Mouse (Mus musculus): ENCODE measurements around the gene Has1.

The Has1 gene

DNA sequence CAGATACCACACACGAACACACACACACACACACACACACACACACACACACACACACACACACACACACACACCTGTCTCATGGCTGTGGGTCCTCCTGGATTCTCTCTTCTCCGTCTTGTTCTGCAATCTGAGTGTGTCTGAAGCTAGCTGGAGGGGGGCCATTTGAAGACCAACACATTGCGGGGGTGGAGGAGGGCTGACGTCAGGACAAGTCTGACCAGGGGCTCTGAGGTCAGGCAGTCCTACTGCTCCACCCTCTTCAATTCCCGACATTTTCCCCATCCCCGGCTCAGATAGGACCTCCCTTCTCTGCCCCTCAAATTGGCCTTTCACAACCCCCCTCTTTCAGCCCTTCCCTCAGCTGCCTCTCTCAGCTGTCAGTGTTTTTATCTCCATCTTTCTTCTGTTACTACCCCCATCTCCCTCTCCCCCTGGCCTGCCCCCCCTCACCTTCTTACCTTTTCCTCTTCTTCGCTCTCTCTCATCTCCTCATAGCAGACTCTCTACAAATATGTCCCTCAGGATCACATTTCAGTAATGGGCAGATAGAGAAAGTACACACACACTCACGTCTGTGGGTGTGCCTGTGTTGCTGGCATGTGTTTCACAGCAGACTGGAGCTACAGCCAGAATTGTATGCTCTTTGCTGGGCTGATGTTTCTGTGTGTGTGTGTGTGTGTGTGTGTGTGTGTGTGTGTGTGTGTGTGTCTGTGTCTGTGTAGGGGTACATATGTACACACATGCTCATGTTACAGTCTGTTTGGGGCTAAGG, at the start of gene Has1:
Gene Has1 (minus strand): TSS at position 142 of the 775 bp plus-strand sequence.
- no peak for DNase-seq (ENCODE audit: low read depth, low spot score)

DNA sequence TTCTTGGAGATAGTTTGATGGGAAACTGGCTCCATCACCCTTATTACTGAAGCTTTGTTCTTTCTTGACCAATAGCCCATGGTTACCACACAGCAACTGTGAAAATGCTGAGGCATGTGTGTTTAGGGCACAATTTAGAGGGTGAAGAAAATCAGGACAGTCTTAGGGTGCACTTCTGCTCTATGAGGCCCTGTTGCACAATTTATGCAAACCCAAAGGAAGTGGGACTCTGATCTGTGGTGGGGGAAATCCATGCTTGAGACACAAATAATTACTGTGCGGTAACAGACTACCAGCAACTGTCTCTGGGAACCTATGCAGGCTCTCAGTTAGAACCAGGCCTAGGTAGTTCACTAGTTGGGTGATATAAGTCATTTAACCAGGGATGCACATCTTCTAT, 45.8 kb upstream of the Has1 start:
- DNase-seq (ENCODE audit: low read depth, low spot score), result no peak

DNA sequence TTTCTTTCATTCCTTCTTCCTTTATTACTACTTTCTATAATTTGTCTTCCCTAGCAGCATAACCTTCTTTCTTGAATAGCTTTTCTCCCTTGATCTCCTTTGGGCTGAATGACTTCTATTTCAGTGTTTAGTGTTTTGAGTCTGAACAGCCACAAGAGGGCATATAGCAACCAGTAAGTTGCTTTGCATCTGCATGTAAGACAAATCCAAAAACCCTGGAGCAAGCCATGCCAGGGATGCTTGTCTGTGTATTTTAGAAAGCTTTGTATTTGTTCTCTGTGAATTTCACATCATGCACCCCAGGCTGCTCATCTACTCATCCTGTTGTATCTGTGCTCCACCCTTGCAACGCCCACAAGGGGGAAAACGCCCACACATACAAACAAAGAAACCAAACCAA, 44.3 kb upstream of the Has1 start:
- peak; percentile 55 for DNase-seq (ENCODE audit: low read depth, low spot score)

DNA sequence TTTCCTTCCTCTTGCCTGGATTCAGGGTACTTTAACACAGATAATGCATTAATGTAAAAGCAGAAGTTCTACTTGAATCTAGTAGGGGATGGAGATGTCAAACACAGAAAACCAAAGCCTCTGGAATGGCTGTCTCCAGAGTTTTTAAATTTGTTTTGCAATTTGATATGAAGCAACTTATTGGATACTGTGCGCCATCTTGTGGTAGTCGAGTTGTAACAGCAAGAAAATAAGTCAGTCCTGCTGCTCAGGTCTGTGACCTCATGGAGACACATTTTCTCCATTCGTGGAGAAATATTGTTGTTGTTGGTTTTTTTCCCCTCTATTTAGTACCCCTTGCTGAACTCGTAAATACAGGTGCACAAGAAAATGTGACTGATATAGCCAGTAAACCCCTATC, 41.0 kb upstream of the Has1 start:
- DNase-seq (ENCODE audit: low read depth, low spot score), result peak; percentile 77

DNA sequence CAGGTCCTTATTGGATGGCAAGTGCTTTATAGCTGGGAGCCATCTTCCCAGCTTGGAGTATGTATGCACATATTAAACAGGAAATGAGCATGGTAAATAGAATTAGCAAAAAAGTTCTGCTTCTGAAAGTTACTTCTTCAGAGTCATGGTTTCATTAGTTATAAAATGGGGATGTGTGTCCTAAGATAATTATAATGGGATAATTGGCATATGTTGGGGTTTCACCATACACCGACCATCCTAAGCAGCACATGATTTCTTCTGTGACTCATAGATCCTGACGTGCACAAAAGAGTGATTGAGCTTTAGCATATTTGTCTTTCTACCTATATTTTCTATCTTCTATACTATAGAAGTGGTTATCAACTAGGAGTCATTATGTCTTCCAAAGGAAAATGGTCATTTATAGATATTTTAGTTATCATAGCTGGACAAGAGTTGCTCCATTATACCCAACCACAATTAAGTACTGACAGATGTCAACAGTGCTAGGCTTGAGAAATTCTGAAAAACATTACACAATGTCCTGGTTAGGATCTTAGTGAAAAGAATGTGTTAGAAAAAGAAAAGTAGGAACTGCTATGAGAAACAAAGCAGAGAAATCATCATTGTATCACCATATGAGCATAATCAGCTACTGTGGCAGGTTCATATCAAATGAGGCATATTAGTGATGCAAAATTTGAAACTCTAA, 34.9 kb upstream of the Has1 start:
- DNase-seq (ENCODE audit: low read depth, low spot score), result no peak

DNA sequence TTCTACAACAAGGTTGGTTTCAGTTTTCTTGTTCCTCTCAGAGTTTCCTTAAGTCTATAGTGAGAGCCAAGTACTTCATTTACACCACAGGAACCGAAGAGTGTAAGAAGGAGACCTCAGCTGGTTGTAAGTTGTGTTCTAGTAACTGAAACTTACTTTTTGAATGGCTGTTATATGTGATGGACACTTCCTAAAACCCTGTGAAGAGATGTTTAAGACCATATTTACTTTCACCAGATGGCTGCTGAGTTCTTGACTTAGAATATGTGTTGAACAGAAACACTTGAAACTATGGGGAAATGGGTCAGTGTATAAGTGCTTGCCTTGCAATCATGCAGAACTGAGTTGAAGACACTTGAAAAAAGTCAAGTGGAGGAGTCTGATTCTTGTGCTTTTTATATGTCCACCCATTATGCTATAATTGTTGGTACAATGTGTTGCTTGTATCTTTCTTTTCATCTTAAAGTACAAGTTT, 32.8 kb upstream of the Has1 start, which contains the start of the genes Fpr2 and Fpr3:
Gene Fpr2 (plus strand): TSS at position 51 of the 475 bp plus-strand sequence.
Gene Fpr3 (plus strand): TSS at position 79 of the 475 bp plus-strand sequence.
- DNase-seq (ENCODE audit: low read depth, low spot score), result peak; percentile 3

DNA sequence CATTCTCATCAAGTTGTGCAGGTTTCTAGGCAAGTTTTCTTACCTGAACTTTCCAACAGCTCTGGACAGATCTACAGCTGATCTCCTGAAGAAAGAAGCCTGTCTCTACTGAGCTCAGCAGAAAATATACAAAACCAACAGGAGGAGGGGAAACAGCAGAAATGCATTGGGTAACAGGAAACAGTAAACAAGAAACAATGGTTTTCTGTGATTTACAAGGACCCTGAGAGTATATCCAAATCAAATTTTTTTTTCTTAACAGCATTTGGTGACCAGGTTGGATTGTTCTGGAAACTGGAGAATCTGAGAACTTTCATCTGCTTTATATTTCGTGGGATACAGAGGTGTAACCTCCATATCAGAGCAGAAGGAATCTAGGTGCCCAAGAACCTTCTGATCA, 28.8 kb upstream of the Has1 start, which contains the start of gene Fpr1:
Gene Fpr1 (minus strand): TSS at position 101 of the 400 bp plus-strand sequence.
- DNase-seq (ENCODE audit: low read depth, low spot score), result no peak

DNA sequence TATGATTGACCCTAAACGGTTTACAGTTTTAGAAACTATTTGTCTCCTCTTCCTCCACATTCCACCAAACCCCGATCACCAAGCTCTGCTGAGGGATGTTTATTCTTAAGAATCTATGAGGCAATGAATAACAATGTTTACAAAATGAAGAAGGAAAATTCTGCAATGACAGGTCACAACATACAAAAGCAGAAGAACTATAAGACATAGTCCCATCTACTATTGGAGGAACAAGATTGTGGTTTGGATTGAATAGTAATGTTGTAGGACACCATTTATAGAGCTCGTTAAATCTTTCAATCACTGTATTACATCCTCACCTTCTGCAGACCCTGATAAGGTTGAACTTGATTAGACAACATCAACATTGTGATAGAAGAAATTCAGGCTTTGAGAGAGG, 27.7 kb upstream of the Has1 start:
- DNase-seq (ENCODE audit: low read depth, low spot score), result no peak

DNA sequence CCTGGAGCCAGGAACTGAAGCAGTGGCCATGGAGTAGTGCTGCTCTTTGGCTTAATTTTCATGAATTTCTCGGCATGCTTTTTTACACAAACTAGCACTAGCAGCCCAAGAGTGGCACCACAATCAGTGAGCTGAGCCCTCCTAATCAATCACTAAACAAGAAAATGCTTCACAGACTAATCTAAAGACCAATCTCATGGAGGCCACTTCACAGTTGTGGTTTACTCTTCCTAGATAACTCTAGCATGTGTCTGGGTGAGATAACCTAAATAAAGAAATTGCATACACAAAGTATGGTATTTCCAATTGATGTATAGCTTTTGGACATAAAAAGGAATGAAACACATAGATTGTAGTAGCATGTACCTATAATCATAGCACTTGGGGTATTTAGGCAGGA, 24.3 kb upstream of the Has1 start:
- no peak for DNase-seq (ENCODE audit: low read depth, low spot score)

DNA sequence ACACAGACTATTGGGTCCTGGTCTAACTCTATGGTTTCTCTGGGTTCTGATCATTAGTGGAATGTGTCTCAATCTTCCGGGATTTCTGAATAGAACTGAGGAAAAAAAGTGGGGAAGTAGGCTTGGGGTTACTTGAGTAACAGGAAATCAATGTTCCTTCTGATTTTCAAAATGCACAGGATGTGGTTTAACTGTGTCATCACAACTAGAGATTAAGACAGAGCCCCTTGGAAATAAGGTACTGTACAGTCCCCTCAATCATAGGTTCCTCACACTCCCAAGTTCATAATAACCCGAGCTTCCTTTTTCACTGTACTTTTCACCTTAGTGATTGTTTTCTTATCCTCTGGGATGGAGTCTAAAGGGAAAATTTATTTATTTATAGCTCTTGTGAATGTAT, 16.7 kb upstream of the Has1 start:
- DNase-seq (ENCODE audit: low read depth, low spot score), result no peak

DNA sequence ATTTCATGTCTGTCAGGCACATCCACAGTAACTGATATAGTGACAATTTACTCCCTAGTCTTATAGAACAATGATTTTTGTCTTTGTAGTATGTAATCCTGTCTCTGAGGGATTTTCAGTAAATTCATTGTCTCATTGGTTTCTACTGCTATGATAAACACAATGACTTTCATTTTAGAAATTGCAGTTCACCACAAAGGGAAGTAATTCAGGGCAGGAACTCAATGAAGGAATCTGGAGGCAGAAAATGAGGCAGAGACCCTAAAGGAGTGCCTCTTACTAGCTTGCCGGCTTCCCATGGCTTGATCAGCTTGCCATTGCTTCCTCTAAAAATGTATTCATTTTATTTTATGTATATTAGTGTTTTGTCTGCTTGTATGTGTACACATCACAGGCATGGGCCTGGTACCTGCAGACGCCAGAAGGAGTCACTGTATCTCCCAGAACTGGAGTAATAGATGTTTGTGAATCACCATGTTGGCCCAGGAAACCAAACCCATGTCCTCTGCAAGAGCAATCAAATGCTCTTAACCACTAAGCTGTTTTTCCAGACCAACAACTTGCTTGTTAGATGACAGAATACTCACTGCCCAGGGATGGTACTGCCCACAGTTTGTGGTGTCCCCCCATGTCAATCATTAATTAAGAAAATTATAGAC, 16.0 kb upstream of the Has1 start:
- DNase-seq (ENCODE audit: low read depth, low spot score), result no peak

DNA sequence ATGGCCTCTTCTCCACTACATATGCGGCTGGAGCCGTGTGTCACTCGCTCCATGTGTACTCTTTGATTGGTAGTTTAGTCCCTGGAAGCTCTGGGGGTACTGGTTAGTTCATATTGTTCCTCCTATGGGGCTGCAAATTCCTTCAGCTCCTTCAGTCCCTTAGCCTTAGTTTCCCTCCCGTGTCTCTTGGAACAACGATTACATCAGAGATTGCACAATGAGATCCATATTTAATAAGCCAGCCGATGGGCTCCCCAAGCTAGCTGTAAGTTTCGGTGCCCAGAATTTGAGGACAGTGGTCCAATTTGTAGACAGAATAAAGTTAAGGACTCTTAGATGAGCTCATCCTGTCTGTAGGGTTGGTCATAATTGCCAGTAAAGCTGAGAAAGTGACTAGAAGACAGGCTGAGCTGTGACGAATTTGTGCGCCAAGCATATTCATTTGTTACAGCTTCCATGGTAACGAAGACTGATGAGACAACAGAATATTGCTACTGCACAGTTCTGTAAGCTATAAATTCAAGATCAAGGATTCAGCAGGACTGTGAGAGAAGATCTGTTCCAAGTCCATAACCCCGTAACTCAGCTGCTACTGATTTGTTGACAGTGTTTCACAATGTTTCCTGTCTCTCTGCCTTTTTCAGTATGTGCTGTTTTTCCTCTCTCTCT, 11.9 kb upstream of the Has1 start:
- DNase-seq (ENCODE audit: low read depth, low spot score), result peak; percentile 48

DNA sequence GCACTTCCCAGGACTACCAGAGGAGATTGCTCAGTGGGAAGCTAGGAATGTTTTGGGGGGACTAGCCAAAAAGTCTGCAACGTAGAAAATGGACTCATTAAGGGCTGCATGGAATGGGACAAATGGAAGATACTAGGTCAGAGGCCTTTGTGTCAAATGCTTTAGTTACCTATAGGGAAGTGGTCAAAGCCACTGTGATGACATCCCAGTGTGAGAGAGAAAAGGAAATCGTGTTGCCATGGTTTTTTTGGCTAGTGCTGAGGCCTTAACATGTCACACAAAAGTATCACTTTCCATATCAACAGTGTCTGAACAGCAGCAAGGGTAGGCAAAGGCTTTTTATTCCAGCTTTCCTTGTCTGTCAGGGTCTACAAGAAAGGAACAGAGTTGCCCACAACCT, 10.2 kb upstream of the Has1 start:
- DNase-seq (ENCODE audit: low read depth, low spot score), result no peak

DNA sequence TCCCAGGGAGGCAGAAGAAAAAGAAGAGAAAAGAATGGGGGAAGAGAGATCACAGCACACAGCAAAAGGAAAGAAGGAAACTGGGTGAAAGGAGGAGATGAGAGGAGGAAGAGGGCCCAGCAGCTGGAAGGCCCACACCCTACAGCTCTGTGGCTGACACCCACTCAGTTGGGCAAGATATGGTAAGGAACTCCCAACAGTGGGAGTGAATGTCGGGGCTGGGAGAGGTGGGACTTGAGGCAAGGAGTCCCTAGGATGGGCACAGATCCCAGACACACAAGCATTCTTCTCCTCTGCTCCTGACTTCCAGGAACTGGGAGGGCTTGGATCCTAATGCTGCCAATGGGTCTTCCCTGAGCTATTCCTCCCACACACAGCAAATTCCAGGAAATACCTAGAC, 7.4 kb upstream of the Has1 start:
- DNase-seq (ENCODE audit: low read depth, low spot score), result no peak

DNA sequence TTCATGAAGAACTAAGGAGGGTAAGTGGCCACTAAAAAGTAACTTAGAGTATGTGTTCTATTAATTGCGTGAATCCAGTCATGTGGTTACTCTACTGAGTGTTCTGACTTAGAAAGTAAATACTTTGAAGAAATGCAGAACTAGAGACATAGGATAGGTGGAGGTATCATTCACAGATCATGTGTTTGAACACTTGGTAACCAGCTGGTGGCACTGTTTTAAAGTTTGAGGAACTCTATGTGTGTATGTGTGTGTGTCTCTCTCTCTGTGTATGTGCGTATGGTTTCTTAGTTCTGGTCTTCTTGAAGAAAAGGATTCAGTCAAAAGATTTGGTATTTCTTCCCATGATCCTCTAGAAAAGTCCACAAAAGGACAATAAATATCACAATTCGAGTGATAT, 5.1 kb upstream of the Has1 start:
- no peak for DNase-seq (ENCODE audit: low read depth, low spot score)

DNA sequence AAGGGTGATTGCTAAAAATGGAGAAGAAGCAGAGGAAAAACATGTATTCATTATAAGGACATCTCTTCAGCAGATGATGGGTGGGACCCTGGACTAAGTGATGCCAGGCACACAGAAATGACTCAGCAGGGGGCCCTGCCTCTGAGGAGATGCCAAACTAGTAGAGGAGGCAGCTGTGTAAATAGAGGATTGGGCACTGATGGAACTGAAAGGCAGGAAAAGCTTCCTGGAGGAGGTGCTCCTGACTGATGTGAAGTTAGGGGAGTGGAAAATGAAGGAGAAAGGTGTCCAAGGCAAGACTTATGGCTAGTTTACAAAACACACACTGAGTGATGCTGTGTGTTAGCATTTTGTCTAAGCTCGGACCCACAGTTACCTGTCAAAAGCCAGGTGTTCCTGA, 2.4 kb upstream of the Has1 start:
- DNase-seq (ENCODE audit: low read depth, low spot score), result no peak

DNA sequence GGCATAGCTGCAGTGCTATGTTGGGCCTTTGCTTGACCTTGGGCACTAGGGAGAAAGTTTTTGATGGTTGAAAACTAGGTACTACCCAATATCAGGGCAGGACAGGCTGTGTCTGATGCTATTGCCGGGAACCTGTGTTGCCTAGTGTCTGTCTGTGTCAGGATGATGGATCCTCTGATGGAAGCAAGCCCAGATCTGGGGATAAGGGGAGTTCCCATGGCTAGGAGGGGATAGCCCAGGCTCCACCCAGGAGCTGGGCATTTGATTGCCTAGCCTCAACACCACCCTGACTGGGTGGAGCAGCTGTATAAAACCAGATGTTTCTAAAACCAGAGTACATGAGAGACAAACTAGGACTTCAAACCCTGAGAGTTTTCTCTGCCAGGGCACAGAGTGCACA, 1.6 kb upstream of the Has1 start:
- DNase-seq (ENCODE audit: low read depth, low spot score), result no peak

DNA sequence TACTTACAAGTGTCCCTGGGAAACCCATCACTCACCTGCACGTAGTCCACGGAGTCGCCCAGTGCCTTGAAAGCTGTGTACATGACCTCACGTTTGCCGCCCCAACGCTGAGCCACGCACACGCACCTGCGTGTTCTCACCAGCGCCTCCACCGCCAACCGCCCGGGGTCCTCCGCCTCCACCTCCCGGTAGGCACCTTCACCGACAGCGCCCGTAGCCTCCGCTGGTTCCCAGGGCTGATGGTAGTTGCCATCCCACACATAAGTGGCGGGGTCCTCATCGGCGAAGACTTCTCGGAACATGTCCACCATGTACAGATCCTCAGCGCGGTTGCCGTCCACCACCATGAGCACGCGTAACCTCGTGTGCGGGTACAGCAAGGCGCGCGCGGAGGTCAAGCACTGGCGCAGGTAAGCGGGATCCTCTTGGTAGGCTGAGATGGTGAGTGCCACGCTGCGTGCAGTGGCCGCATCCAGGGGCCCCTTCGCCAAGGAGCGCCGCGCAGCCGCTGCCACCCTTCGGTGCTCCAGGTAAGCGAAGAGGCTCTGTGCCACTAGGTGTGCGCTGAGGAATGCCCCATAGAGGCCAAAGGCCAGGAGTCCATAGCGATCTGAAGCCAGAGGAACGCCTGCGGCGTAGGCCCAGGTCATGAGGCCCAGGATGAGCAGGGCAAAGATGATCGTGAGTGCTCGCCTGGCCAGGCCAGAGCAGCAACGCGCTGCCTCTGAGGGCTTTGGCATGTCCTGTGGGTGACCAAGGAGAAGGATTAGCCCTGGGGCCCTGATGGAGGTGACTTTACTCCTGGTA, 4.9 kb downstream of the Has1 start:
- DNase-seq (ENCODE audit: low read depth, low spot score), result peak; percentile 59

DNA sequence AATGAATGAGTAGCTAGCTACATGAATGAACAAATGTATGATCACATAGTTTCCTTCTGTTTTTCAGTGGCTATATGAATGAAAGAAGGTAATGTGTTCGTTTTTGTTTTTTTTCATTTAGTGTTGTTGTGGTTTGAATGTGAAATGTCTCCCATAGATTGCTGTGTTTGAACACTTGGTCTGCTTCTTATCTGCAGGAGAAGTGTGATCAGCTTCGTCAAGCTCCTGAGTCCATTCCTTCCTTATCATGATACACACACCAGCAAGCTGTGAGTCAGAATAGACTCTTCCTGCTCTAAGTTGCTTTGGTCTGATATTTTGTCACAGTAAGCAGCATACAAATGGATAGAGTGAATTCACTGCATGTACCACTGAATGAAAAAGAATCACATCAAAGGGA, 6.0 kb downstream of the Has1 start:
- no peak for DNase-seq (ENCODE audit: low read depth, low spot score)

DNA sequence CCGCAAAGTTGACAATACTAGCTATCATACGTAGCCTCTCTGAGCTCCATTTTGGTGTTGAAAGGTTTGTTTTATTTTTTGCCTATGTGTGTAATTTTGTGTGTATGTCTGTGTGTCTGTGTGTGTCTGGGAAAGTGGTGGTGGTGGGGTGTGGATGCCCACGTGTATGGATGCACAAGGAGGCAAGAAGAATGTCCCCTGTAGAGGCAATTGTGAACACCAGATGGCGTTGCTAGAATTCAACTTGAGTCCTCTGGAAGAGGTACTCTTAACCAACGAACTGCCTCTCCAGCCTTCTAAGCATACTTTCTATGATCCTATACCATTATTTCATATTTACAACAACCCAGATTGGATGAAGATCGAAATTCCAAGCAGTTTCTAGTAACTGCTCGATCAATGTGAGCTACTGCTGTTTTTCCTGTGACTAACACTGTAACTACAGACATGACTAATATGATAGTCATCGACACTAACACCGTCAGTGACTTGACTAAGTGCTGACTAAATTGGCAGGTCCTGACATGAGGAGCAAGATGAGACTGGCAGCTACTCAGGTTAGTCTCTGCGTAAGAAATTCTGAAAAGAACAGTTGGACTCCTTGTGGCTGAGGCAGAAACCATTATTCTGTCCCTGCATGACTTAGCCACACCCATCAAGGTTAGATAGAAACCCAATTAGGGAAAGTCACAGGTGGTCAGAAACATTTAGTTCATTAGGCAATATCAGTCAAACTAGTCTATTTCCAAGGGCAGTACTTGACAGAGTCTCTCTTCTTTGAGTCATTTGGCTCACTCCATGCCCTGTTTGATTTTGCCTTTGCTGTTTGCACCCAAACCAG, 9.6 kb downstream of the Has1 start:
- DNase-seq (ENCODE audit: low read depth, low spot score), result peak; percentile 65

All from brain, adult 2 months (tissue).